Mouse (Mus musculus) embryonic facial prominence, embryonic 13.5 days (tissue): ENCODE measurements at regions not wholly inside any gene's neighbourhood (a gene's known extent, or its start where the extent isn't known, plus 50 kb on each side); places are given as distances from the start of the nearest gene placed in this dataset.

Source experiments
- ATAC-seq: fragments of 200-750 bp; cut with Nextera tagmentation; 2 replicates; pipeline ENCODE4 v1.8.0; 2017; ENCODE audit warnings: low read depth; ENCODE audit not compliant: insufficient number of reproducible peaks, insufficient read depth, low FRiP score, low TSS enrichment
- H3K27ac ChIP-seq: fragments of 300-500 bp; sonication (generic); 2 replicates; pipeline ENCODE4 v1.5.1; 2015; ENCODE audit warnings: moderate library complexity, mild to moderate bottlenecking, inconsistent platforms
- H3K27me3 ChIP-seq: fragments of 300-500 bp; sonication (generic); 2 replicates; pipeline ENCODE4 v1.6.1; 2015; ENCODE audit warnings: mild to moderate bottlenecking, inconsistent platforms
- H3K36me3 ChIP-seq: fragments of 300-500 bp; sonication (generic); 2 replicates; pipeline ENCODE4 v1.6.1; 2015; ENCODE audit warnings: mild to moderate bottlenecking, inconsistent platforms
- H3K4me1 ChIP-seq: fragments of 300-500 bp; sonication (generic); 2 replicates; pipeline ENCODE4 v1.6.1; 2015; ENCODE audit warnings: inconsistent platforms
- H3K4me2 ChIP-seq: fragments of 300-500 bp; sonication (generic); 2 replicates; pipeline ENCODE4 v1.6.1; 2015; ENCODE audit warnings: moderate library complexity, mild to moderate bottlenecking, inconsistent platforms
- H3K4me3 ChIP-seq: fragments of 300-500 bp; sonication (generic); 2 replicates; pipeline ENCODE4 v1.5.1; 2015; ENCODE audit warnings: mild to moderate bottlenecking, inconsistent platforms
- H3K9ac ChIP-seq: fragments of 300-500 bp; sonication (generic); 2 replicates; pipeline ENCODE4 v1.6.1; 2015; ENCODE audit warnings: mild to moderate bottlenecking, inconsistent platforms
- H3K9me3 ChIP-seq: fragments of 300-500 bp; sonication (generic); 2 replicates; pipeline ENCODE4 v1.6.1; 2016; ENCODE audit warnings: inconsistent platforms
- WGBS: fragments of 180-500 bp; shearing (Covaris S2); methylation state at CpG from one replicate; pipeline ENCODE4 v1.1.7; 2015; ENCODE audit warnings: mixed read lengths; 5-methylcytosine and 5-hydroxymethylcytosine counted together

DNA sequence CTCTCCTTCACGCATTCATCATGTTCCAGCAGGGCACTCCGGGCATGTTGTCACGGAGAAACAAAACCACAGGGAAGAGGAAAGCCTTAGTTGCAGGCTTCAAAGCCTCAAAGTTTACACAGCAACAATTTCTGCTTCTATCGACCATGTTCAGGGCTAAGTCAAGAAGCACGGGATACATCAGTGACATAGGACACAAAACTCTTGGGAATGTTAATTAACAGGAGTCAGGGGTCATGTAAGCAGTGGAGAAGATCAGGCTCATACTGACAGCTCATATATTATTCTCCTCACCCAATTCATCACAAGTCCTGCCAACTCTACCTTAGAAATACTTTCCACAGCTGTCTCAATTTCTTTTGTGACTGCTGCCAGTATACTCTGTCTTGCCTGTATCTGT is 133.0 kb upstream of the Btbd3 start:
- Histone ChIP-seq H3K4me3 (no peak overlapping the region), H3K9me3 (no peaks in the 10 kb centered on the region; the same call in 1 of the 2 replicates), H3K4me2 (no peak overlapping the region), H3K9ac (no peak overlapping the region), H3K4me1 (peaks cover 3% of the 10 kb centered on the region; the same call in 1 of the 2 replicates), H3K36me3 (no peaks in the 10 kb centered on the region), H3K27me3 (no peaks in the 10 kb centered on the region), H3K27ac (no peak overlapping the region)
- WGBS: 51% methylated on average over 5 of the region's 5 CpGs
- no peak for ATAC-seq

GRCm38 (mm10) chr2:138120868-138121267 is 135.5 kb upstream of the Btbd3 start:
- H3K27ac ChIP-seq: no peak overlapping the region
- ATAC-seq: no peak
- WGBS: 80% methylated on average over 1 of the region's 1 CpGs

DNA sequence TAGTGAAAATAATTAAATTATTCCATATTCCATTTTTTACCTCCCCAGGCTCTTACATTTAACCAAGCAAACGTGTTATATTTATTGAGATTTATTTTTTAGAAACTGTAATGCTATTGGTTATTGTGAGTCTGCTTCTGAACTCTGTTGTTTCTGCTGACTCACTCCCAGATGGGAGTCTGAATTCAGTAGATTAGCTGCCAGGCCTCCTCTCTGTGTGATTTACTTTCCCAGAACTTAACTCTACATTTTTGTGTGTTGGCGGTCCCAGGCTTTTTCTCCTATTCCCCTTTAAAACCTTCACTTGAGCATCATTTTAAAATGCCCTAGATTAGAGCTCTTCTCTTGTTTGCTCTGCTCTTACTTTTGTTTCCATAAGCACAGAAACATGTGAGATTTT is 136.2 kb upstream of the Btbd3 start:
- no peak overlapping the region for H3K9ac ChIP-seq
- no peaks in the 10 kb centered on the region for H3K27me3 ChIP-seq
- no peaks in the 10 kb centered on the region for H3K36me3 ChIP-seq
- H3K27ac ChIP-seq: no peak overlapping the region
- H3K4me3 ChIP-seq: no peak overlapping the region
- no peaks in the 10 kb centered on the region; the same call in 1 of the 2 replicates for H3K9me3 ChIP-seq
- peaks cover 3% of the 10 kb centered on the region; the same call in 1 of the 2 replicates for H3K4me1 ChIP-seq
- no peak overlapping the region for H3K4me2 ChIP-seq
- 78% methylated on average over 2 of the region's 2 CpGs for WGBS
- no peak for ATAC-seq

More at GRCm38 (mm10) chr2:138120868-138121267, 135.5 kb upstream of the Btbd3 start:
- peaks cover 3% of the 10 kb centered on the region; the same call in 1 of the 2 replicates for H3K4me1 ChIP-seq
- no peaks in the 10 kb centered on the region for H3K27me3 ChIP-seq
- no peak overlapping the region for H3K4me3 ChIP-seq
- no peaks in the 10 kb centered on the region for H3K36me3 ChIP-seq
- no peak overlapping the region for H3K9ac ChIP-seq
- H3K4me2 ChIP-seq: no peak overlapping the region
- no peaks in the 10 kb centered on the region; the same call in 1 of the 2 replicates for H3K9me3 ChIP-seq

- H3K4me3 ChIP-seq: no peak overlapping the region
- H3K4me1 ChIP-seq: no peaks in the 10 kb centered on the region
- 81% methylated on average over 2 of the region's 2 CpGs for WGBS
- H3K27ac ChIP-seq: no peak overlapping the region
- no peaks in the 10 kb centered on the region for H3K27me3 ChIP-seq
- no peaks in the 10 kb centered on the region for H3K36me3 ChIP-seq
- ATAC-seq: no peak
- no peak overlapping the region for H3K9ac ChIP-seq
- no peaks in the 10 kb centered on the region for H3K9me3 ChIP-seq
- no peak overlapping the region for H3K4me2 ChIP-seq
Measured at GRCm38 (mm10) chr2:138099777-138100176, 156.6 kb upstream of the Btbd3 start.

DNA sequence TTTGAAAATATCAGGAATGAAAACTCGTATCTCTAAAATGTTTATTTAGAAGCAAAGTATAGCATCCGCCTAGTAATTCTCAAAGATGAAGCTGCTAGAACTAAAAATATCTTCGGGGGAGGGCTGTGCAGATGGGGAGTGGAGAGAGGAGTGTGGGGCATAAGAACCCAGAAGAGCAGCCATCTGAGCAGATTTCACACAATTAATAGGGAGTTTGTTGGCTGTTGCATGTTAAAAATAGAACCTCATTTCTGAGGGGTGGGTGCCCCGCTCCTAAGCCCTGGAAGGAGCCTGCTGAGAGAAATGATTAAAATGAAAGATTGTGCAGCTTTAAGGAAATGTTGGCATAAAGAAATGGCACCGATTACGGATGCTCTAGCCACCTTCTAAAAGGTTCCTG is 171.0 kb upstream of the Btbd3 start:
- Histone ChIP-seq H3K27me3 (no peaks in the 10 kb centered on the region), H3K4me2 (no peak overlapping the region), H3K36me3 (no peaks in the 10 kb centered on the region), H3K9me3 (no peaks in the 10 kb centered on the region), H3K27ac (no peak overlapping the region), H3K4me1 (no peaks in the 10 kb centered on the region), H3K4me3 (no peak overlapping the region), H3K9ac (no peak overlapping the region)
- no peak for ATAC-seq
- WGBS: 77% methylated on average over 6 of the region's 6 CpGs

DNA sequence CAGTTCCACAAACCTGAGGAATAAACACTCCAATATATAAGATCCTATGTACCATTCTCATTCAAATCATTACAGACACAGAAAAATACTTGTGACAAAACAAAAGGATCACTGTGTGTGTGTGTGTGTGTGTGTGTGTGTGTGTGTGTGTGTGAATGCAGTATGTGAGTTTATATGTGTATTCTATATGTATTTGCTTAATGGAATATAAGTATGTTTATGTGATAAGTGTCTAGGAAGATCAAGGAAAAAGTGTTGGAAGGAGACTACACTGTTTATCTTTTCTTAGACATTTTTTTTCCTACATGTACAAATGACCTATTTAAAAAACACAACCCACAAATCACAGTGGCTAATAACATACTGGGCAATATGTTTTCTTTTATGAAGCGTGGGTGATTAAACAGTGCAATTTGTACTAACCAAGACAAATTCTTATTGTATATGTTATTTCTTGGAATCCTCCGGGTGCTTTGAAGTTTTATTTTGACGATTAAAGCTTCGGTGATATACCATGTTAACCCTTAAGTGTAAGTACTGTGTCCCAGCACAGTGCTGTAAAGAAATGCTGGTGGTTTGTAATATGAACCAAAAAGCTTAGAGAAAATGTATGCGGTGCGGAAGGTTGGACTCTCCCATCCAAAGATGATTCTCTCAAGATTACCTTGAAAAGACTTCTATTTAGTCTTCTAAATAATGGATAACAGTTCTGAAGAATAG is 171.6 kb upstream of the Btbd3 start:
- Histone ChIP-seq H3K27me3 (no peaks in the 10 kb centered on the region), H3K4me1 (no peaks in the 10 kb centered on the region), H3K27ac (no peak overlapping the region), H3K36me3 (no peaks in the 10 kb centered on the region), H3K9me3 (no peaks in the 10 kb centered on the region), H3K4me2 (no peak overlapping the region), H3K4me3 (no peak overlapping the region), H3K9ac (no peak overlapping the region)
- no peak for ATAC-seq
- 65% methylated on average over 6 of the region's 6 CpGs for WGBS

- Histone ChIP-seq H3K27ac (no peak overlapping the region), H3K4me1 (no peaks in the 10 kb centered on the region), H3K9ac (no peak overlapping the region), H3K27me3 (no peaks in the 10 kb centered on the region), H3K4me3 (no peak overlapping the region), H3K9me3 (no peaks in the 10 kb centered on the region; the same call in 1 of the 2 replicates), H3K4me2 (no peak overlapping the region), H3K36me3 (no peaks in the 10 kb centered on the region)
- WGBS: 87% methylated on average over 6 of the region's 6 CpGs
- ATAC-seq: no peak
Measured at GRCm38 (mm10) chr2:138074020-138074613, 182.2 kb upstream of the Btbd3 start.

GRCm38 (mm10) chr2:138072165-138072728 is 184.1 kb upstream of the Btbd3 start:
- no peak overlapping the region for H3K4me3 ChIP-seq
- H3K4me2 ChIP-seq: no peak overlapping the region
- 53% methylated on average over 6 of the region's 6 CpGs for WGBS
- no peaks in the 10 kb centered on the region for H3K4me1 ChIP-seq
- H3K27ac ChIP-seq: no peak overlapping the region
- no peak overlapping the region for H3K9ac ChIP-seq
- H3K27me3 ChIP-seq: no peaks in the 10 kb centered on the region
- no peaks in the 10 kb centered on the region for H3K36me3 ChIP-seq
- ATAC-seq: no peak
- no peaks in the 10 kb centered on the region for H3K9me3 ChIP-seq

GRCm38 (mm10) chr2:138053081-138053480 is 203.3 kb upstream of the Btbd3 start:
- ATAC-seq: no peak
- H3K4me1 ChIP-seq: no peaks in the 10 kb centered on the region
- no peak overlapping the region for H3K27ac ChIP-seq
- WGBS: 68% methylated on average over 4 of the region's 4 CpGs
- no peak overlapping the region for H3K4me2 ChIP-seq
- no peaks in the 10 kb centered on the region for H3K36me3 ChIP-seq
- H3K4me3 ChIP-seq: no peak overlapping the region
- no peaks in the 10 kb centered on the region for H3K9me3 ChIP-seq
- H3K9ac ChIP-seq: no peak overlapping the region
- no peaks in the 10 kb centered on the region for H3K27me3 ChIP-seq

GRCm38 (mm10) chr2:138048341-138048740 is 208.0 kb upstream of the Btbd3 start:
- WGBS: 88% methylated on average over 5 of the region's 5 CpGs
- H3K9ac ChIP-seq: no peak overlapping the region
- no peaks in the 10 kb centered on the region for H3K4me1 ChIP-seq
- no peak overlapping the region for H3K4me2 ChIP-seq
- no peak overlapping the region for H3K27ac ChIP-seq
- no peak for ATAC-seq
- no peak overlapping the region for H3K4me3 ChIP-seq
- H3K36me3 ChIP-seq: no peaks in the 10 kb centered on the region
- H3K9me3 ChIP-seq: no peaks in the 10 kb centered on the region
- no peaks in the 10 kb centered on the region for H3K27me3 ChIP-seq

GRCm38 (mm10) chr2:138047781-138048201 is 208.6 kb upstream of the Btbd3 start:
- ATAC-seq: no peak
- Histone ChIP-seq H3K36me3 (no peaks in the 10 kb centered on the region), H3K4me2 (no peak overlapping the region), H3K9ac (no peak overlapping the region), H3K4me1 (no peaks in the 10 kb centered on the region), H3K27me3 (no peaks in the 10 kb centered on the region), H3K4me3 (no peak overlapping the region), H3K9me3 (no peaks in the 10 kb centered on the region), H3K27ac (no peak overlapping the region)
- WGBS: 58% methylated on average over 11 of the region's 11 CpGs

- 80% methylated on average over 10 of the region's 10 CpGs for WGBS
- H3K27me3 ChIP-seq: no peaks in the 10 kb centered on the region
- ATAC-seq: no peak
- no peak overlapping the region for H3K4me3 ChIP-seq
- no peak overlapping the region for H3K27ac ChIP-seq
- H3K4me1 ChIP-seq: no peaks in the 10 kb centered on the region
- no peak overlapping the region for H3K4me2 ChIP-seq
- H3K9me3 ChIP-seq: no peaks in the 10 kb centered on the region
- H3K36me3 ChIP-seq: no peaks in the 10 kb centered on the region
- H3K9ac ChIP-seq: no peak overlapping the region
Measured at GRCm38 (mm10) chr2:138047361-138047760, 209.0 kb upstream of the Btbd3 start.
